Mouse (Mus musculus): Measurements from ENCODE around the gene Gpr157. TPM values are rescaled to one million over a fixed set of nuclear protein-coding genes. Genes with fewer than 3 reads are reported as not detected.

Gene Gpr157
- total RNA-seq, 1 experiment: 0.71 TPM

- TF ChIP-seq ZNF384 (IDR thresholded peaks at IDR 0.05; ENCODE audit: low read depth, low read length): no peak
- TF ChIP-seq HCFC1 (IDR thresholded peaks at IDR 0.05; ENCODE audit: borderline replicate concordance, insufficient read depth, low read length): no peak
- no peak for TF ChIP-seq MAFK (IDR thresholded peaks at IDR 0.05; ENCODE audit: insufficient read depth, low read depth, low read length)
- TF ChIP-seq CHD2 (IDR thresholded peaks at IDR 0.05; ENCODE audit: low read depth, low read length): no peak
- TF ChIP-seq ZC3H11A (IDR thresholded peaks at IDR 0.05; ENCODE audit: borderline replicate concordance, low read depth, low read length): no peak
- Histone ChIP-seq H3K9ac (ENCODE audit: insufficient read depth, low read depth, low read length, poor library complexity, severe bottlenecking) (no peak overlapping the region), H3K27ac (ENCODE audit: insufficient read depth, low read depth, low read length, poor library complexity, severe bottlenecking) (no peak overlapping the region), H3K9me3 (ENCODE audit: control insufficient read depth, insufficient read depth, low read depth, low read length) (no peaks in the 10 kb centered on the region), H3K4me3 (ENCODE audit: insufficient read depth in 1 of 2, low read depth in 1 of 2, low read length in 2 of 2, poor library complexity in 1 of 2, severe bottlenecking in 1 of 2) (no peak overlapping the region), H3K36me3 (ENCODE audit: control insufficient read depth, insufficient read depth, low read length, poor library complexity, severe bottlenecking) (peaks cover 70% of the 10 kb centered on the region), H3K4me1 (ENCODE audit: control insufficient read depth in 2 of 2, insufficient read depth in 2 of 2, low read length in 2 of 2, poor library complexity in 1 of 2) (peaks cover 1 to 26% of the 10 kb centered on the region in 2 experiments; a peak in 2 of 4 replicates)
- no peak for DNase-seq (ENCODE audit: low read depth, low spot score)
- in situ Hi-C loops (cut with MboI; ENCODE audit: low sequenced_read_pairs in 2 of 2, unreplicated experiment in 2 of 2): no loop called here
These were observed 31.0 kb upstream of the Gpr157 start for GRCm38 (mm10) chr4:150056171-150056570.

- in situ Hi-C loops (cut with MboI; ENCODE audit: low sequenced_read_pairs in 2 of 2, unreplicated experiment in 2 of 2): no loop called here
- H3K27ac ChIP-seq (ENCODE audit: insufficient read depth, low read depth, low read length, poor library complexity, severe bottlenecking): no peak overlapping the region
- H3K4me3 ChIP-seq (ENCODE audit: insufficient read depth in 1 of 2, low read depth in 1 of 2, low read length in 2 of 2, poor library complexity in 1 of 2, severe bottlenecking in 1 of 2): no peak overlapping the region
- TF ChIP-seq ZNF384 (IDR thresholded peaks at IDR 0.05; ENCODE audit: low read depth, low read length) (no peak), CHD2 (IDR thresholded peaks at IDR 0.05; ENCODE audit: low read depth, low read length) (no peak), MAFK (IDR thresholded peaks at IDR 0.05; ENCODE audit: insufficient read depth, low read depth, low read length) (no peak), ZC3H11A (IDR thresholded peaks at IDR 0.05; ENCODE audit: borderline replicate concordance, low read depth, low read length) (no peak), HCFC1 (IDR thresholded peaks at IDR 0.05; ENCODE audit: borderline replicate concordance, insufficient read depth, low read length) (no peak)
- H3K36me3 ChIP-seq (ENCODE audit: control insufficient read depth, insufficient read depth, low read length, poor library complexity, severe bottlenecking): peaks cover 75% of the 10 kb centered on the region
- H3K9ac ChIP-seq (ENCODE audit: insufficient read depth, low read depth, low read length, poor library complexity, severe bottlenecking): no peak overlapping the region
- H3K4me1 ChIP-seq (ENCODE audit: control insufficient read depth in 2 of 2, insufficient read depth in 2 of 2, low read length in 2 of 2, poor library complexity in 1 of 2): peaks cover 1 to 22% of the 10 kb centered on the region in 2 experiments; a peak in 2 of 4 replicates
- H3K9me3 ChIP-seq (ENCODE audit: control insufficient read depth, insufficient read depth, low read depth, low read length): no peaks in the 10 kb centered on the region
- no peak for DNase-seq (ENCODE audit: low read depth, low spot score)
These were observed 29.4 kb upstream of the Gpr157 start for GRCm38 (mm10) chr4:150057722-150058121.

- H3K4me1 ChIP-seq (ENCODE audit: control insufficient read depth in 2 of 2, insufficient read depth in 2 of 2, low read length in 2 of 2, poor library complexity in 1 of 2): peaks cover 1 to 19% of the 10 kb centered on the region in 2 experiments; a peak in 2 of 4 replicates
- no peaks in the 10 kb centered on the region for H3K9me3 ChIP-seq (ENCODE audit: control insufficient read depth, insufficient read depth, low read depth, low read length)
- H3K36me3 ChIP-seq (ENCODE audit: control insufficient read depth, insufficient read depth, low read length, poor library complexity, severe bottlenecking): peaks cover 61% of the 10 kb centered on the region
- in situ Hi-C loops (cut with MboI; ENCODE audit: low sequenced_read_pairs in 2 of 2, unreplicated experiment in 2 of 2): no loop called here
- TF ChIP-seq MAFK (IDR thresholded peaks at IDR 0.05; ENCODE audit: insufficient read depth, low read depth, low read length) (no peak), HCFC1 (IDR thresholded peaks at IDR 0.05; ENCODE audit: borderline replicate concordance, insufficient read depth, low read length) (no peak), ZNF384 (IDR thresholded peaks at IDR 0.05; ENCODE audit: low read depth, low read length) (no peak), ZC3H11A (IDR thresholded peaks at IDR 0.05; ENCODE audit: borderline replicate concordance, low read depth, low read length) (no peak), CHD2 (IDR thresholded peaks at IDR 0.05; ENCODE audit: low read depth, low read length) (no peak)
- no peak for DNase-seq (ENCODE audit: low read depth, low spot score)
- no peak overlapping the region for H3K27ac ChIP-seq (ENCODE audit: insufficient read depth, low read depth, low read length, poor library complexity, severe bottlenecking)
- H3K9ac ChIP-seq (ENCODE audit: insufficient read depth, low read depth, low read length, poor library complexity, severe bottlenecking): no peak overlapping the region
- no peak overlapping the region for H3K4me3 ChIP-seq (ENCODE audit: insufficient read depth in 1 of 2, low read depth in 1 of 2, low read length in 2 of 2, poor library complexity in 1 of 2, severe bottlenecking in 1 of 2)
These were observed 27.2 kb upstream of the Gpr157 start for GRCm38 (mm10) chr4:150059841-150060468.

GRCm38 (mm10) chr4:150060469-150061170 is 26.5 kb upstream of the Gpr157 start:
- no peak for DNase-seq (ENCODE audit: low read depth, low spot score)
- Histone ChIP-seq H3K36me3 (ENCODE audit: control insufficient read depth, insufficient read depth, low read length, poor library complexity, severe bottlenecking) (peaks cover 55% of the 10 kb centered on the region), H3K9ac (ENCODE audit: insufficient read depth, low read depth, low read length, poor library complexity, severe bottlenecking) (no peak overlapping the region), H3K4me1 (ENCODE audit: control insufficient read depth in 2 of 2, insufficient read depth in 2 of 2, low read length in 2 of 2, poor library complexity in 1 of 2) (peaks cover 1 to 16% of the 10 kb centered on the region in 2 experiments; a peak in 2 of 4 replicates), H3K4me3 (ENCODE audit: insufficient read depth in 1 of 2, low read depth in 1 of 2, low read length in 2 of 2, poor library complexity in 1 of 2, severe bottlenecking in 1 of 2) (no peak overlapping the region), H3K9me3 (ENCODE audit: control insufficient read depth, insufficient read depth, low read depth, low read length) (no peaks in the 10 kb centered on the region), H3K27ac (ENCODE audit: insufficient read depth, low read depth, low read length, poor library complexity, severe bottlenecking) (no peak overlapping the region)
- in situ Hi-C loops (cut with MboI; ENCODE audit: low sequenced_read_pairs in 2 of 2, unreplicated experiment in 2 of 2): no loop called here
- TF ChIP-seq CHD2 (IDR thresholded peaks at IDR 0.05; ENCODE audit: low read depth, low read length) (no peak), MAFK (IDR thresholded peaks at IDR 0.05; ENCODE audit: insufficient read depth, low read depth, low read length) (no peak), ZC3H11A (IDR thresholded peaks at IDR 0.05; ENCODE audit: borderline replicate concordance, low read depth, low read length) (no peak), ZNF384 (IDR thresholded peaks at IDR 0.05; ENCODE audit: low read depth, low read length) (no peak), HCFC1 (IDR thresholded peaks at IDR 0.05; ENCODE audit: borderline replicate concordance, insufficient read depth, low read length) (no peak)

Data from ES-E14 (cell line).